Mouse (Mus musculus): ENCODE measurements around the gene Pou6f2.

The Pou6f2 gene

DNA sequence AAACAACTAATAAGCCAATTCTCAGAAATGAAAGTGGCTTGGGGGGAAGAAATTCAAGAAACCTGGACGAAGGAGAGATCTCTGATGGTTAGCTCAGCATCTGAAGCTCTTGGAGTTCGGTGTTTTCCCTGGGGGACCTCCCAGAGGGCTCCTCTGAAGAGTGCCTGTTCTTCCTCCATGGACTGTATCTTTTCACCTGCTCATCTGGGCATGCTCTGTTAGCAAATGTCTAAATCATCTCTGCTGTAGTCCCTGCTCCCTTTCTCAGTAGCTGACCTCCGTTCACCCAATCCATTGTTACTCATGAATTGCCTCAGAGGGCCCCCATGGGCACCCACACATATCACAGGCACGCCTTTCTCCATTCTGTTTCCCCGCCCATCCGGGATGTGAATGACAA is at the start of gene Pou6f2:
Gene Pou6f2 (minus strand): TSS at position 101 of the 400 bp plus-strand sequence.
- no peak for DNase-seq (ENCODE audit: low read depth, low spot score)

DNA sequence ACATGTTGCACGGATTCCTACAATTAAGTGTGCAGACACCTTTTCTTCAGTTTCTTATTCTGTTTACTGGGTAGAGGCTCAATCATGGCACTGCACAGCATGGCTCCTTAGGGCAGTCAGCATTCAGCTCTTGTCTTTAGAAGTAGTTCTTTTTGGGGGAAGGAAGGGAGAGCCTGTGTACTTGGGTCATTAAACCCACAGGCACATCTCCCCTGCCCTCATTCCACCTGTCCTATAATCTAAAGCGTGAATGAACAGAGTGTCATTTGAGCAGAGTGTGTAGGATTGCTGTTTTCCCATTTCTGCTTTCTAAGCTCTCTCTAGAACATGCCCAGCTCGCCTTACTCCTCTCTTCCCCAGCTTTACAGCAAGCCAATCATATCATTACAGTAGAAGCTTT is 42.4 kb upstream of the Pou6f2 start:
- no peak for DNase-seq (ENCODE audit: low read depth, low spot score)

DNA sequence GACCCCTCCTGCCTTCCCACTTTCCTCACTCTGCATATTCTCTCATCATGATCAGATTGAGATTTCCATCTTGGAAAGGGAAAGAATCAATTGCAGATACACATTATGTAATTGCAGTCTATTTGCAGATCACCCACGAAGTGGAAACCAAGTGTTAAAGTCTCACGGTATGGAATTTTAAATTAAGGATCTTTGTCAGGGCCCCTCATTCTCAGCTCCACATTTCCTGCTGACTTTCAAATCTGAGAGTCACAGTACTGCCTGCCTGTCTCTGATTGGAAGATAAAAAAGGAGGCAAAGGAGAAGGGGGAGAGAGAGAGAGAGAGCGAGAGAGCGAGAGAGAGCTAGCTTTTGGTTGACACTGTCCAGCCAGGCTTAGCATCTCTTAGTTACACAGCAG is 9.8 kb downstream of the Pou6f2 start:
- no peak for DNase-seq (ENCODE audit: low read depth, low spot score)

DNA sequence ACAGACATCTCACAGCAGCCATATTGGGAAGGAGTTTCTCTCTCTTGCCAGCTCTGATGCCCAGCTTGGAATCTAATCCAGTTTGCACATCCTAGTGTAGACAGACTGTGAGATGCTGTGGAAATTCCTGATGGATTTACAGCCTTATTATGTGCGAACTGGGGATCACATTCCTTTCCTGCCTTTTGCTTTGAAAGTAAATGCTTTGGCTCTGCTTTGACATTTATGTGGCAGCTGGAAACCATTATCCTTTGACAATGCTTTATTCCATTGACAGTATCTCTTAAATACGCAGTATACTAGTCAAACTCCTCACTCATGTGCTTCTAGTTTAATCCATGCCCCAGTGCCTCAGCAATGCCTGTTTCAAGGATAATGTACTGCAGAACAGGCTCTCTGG is 34.1 kb downstream of the Pou6f2 start:
- DNase-seq (ENCODE audit: low read depth, low spot score), result no peak

GRCm38 (mm10) chr13:18344580-18345333 is 52.7 kb downstream of the Pou6f2 start:
- no peak for DNase-seq (ENCODE audit: low read depth, low spot score)

GRCm38 (mm10) chr13:18338910-18339501 is 58.5 kb downstream of the Pou6f2 start:
- DNase-seq (ENCODE audit: low read depth, low spot score), result no peak

- DNase-seq (ENCODE audit: low read depth, low spot score), result no peak
Observed at GRCm38 (mm10) chr13:18338022-18338421, 59.5 kb downstream of the Pou6f2 start.

DNA sequence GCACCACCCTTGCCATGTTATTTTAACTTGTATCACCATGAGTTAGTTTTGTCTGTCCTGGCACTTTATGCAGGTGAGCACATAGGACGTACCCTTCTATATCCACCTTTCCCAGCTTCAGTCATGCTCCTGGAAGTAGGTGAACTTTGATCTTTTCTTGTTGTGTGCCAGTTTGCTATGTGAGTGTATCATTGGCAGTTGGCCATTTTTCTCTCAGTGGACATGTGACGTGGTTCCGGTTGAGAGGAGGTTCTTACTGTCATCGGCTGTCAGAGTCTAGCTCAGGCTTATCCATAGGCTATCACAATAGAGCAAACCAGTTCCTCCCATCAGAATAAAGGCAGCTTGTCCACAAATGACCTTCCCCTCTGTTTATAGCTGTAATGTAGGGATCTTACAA is 63.5 kb downstream of the Pou6f2 start:
- no peak for DNase-seq (ENCODE audit: low read depth, low spot score)

DNA sequence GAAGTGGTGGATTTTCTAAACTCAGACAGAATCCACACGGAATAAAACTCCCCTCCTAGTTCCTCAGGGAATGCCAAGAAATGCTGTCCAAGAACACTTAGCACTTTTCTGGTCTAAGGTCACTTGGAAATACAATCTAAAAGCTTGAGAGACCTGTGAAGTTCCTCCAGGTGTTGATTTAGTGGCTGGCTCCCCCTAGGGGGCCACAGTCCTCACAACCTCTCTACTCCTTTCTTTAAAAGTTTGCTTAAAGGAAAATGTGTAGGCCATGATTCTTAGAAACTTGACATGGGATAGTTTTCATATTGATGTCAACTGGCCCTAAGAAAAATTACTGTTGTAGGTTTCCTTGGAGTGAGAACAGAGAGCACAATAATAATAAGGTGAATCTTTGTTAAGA is 64.9 kb downstream of the Pou6f2 start:
- no peak for DNase-seq (ENCODE audit: low read depth, low spot score)

GRCm38 (mm10) chr13:18323980-18324678 is 73.4 kb downstream of the Pou6f2 start:
- DNase-seq (ENCODE audit: low read depth, low spot score), result no peak

- no peak for DNase-seq (ENCODE audit: low read depth, low spot score)
Observed at GRCm38 (mm10) chr13:18323407-18323806, 74.1 kb downstream of the Pou6f2 start.

- DNase-seq (ENCODE audit: low read depth, low spot score), result no peak
Observed at GRCm38 (mm10) chr13:18312613-18313012, 84.9 kb downstream of the Pou6f2 start.

DNA sequence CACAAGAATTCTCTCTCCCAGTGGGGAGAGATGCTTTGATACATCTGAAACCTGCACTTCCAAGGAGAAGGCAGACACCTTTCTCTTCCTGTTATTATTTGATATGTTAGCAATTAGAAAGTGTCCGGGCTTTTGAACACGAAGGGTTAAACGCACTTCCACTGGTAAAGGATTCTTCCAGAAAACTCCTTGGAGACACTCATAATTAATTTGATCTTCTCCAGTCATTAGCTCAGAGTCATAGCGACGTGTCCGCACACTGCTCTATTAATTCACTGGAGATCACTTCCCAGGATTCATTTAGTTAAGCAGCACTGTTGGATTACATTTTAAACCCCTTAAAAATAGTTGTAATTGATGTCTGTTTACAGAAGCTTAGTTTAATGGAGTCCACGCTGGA is 88.5 kb downstream of the Pou6f2 start:
- DNase-seq (ENCODE audit: low read depth, low spot score), result no peak

DNA sequence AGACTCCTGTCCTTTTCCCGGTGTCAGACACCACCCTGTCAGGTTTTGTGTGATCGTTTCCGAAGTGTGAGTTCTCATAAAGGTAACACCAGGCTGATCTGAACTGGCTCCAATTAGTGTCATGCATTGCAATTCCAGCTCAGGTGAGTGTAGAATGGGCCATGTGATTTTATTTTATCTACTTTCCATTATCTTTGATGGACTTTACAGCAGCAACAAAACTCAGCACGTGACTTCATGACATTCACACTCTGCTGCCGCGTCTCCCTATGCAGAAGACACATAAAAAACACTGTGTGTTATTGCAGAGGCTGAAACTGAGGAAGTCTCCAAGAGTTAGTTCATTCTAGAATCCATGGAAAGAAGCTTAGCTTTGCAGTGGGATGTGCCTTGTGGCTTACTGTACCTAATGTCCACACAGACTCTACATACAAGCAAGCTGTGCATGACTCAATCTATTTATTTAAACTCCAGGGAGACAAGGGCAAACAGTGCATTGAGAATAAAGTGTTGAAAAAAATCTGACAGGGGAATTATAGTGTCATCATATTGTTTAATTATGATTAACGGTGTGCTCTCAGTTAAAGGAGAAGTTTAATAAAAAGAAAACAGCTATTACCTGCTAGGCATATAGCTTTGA is 90.9 kb downstream of the Pou6f2 start:
- DNase-seq (ENCODE audit: low read depth, low spot score), result no peak

GRCm38 (mm10) chr13:18299966-18300365 is 97.5 kb downstream of the Pou6f2 start:
- no peak for DNase-seq (ENCODE audit: low read depth, low spot score)

DNA sequence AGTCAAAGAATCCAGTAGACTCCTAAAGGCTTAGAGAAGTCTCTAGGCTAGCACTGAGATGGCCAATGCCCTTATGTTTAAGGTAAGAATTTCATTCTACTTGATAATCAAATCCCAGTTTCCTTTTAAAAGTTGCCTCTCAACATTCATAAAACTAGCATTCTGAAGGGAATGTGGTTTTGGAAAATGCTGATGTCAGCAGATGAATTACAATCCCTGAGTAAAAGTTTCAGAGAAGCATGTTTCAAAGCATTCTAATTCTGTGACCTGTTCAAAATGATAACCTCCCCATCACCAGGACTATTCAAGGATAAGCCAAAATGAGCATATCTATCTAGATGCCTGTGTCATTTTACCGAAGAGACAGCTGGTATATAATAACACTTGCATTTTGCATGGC is 104.0 kb downstream of the Pou6f2 start:
- no peak for DNase-seq (ENCODE audit: low read depth, low spot score)

DNA sequence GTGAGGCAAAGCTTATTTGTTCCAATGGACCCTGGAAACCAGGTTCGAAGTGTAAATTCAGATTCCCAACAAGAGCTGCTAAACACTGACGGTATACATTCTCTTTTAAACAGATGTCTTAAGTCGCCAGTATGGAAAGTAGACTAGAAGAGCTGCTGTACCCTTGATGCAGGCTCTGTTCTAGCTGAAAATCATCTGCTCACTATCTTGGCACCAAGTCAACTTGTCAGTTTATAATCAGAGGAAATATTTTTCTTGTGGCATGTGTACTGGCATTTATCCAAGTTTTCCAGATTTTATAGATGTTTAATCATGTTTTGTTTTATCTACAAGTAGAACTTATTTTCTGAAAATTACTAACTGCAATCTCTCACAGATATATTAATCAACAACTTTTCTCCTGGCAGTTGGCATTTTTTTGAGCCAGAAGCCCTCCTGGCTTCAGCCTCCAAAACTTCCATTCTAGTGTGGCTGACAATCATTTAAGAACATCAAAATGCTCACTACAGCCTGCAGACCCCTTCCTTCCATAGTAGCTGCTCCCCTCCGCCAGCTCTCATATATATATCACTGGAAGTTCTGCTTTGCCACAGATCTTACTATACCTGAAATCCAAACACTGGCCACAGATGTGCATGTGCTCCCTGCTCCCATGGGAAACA is 107.1 kb downstream of the Pou6f2 start:
- DNase-seq (ENCODE audit: low read depth, low spot score), result no peak

- DNase-seq (ENCODE audit: low read depth, low spot score), result no peak
Observed at GRCm38 (mm10) chr13:18287536-18287935, 110.0 kb downstream of the Pou6f2 start.

DNA sequence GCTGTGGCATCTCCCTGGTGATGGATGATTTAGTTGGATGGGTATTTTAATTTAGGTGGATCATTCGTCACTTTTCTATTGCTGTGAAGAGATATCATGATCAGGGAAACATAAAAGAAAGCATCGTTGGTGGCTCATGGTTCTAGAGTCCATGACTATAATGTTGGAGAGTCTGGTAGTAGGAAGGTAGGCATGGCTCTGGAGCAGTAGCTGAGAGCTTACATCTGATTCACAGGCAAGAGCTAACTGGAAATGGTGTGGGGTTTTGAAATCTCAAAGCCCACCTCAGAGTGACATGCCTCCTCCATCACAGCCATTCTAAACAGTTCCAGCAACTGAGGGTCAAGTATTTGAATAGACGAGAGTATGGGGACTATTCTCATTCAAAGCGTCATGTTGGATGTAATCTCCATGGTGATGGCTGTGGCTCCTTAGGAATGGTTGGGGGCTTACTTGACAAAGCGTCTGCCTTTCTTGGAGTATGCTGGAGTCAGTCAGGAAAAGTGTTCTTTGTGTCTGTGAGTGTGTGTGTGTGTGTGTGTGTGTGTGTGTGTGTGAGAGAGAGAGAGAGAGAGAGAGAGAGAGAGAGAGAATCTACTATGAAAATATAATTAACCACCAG is 115.0 kb downstream of the Pou6f2 start:
- DNase-seq (ENCODE audit: low read depth, low spot score), result no peak

GRCm38 (mm10) chr13:18281084-18281483 is 116.4 kb downstream of the Pou6f2 start:
- no peak for DNase-seq (ENCODE audit: low read depth, low spot score)

- DNase-seq (ENCODE audit: low read depth, low spot score), result peak; percentile 9
Observed at GRCm38 (mm10) chr13:18253131-18253530, 144.4 kb downstream of the Pou6f2 start.
